ENCODE assay signal across 26 mouse cellular contexts in genomic region chr3:146967834-146968233, GRCm38 (mm10).
DNase-seq lines count a peak whose midpoint lies in the region; ATAC-seq and TF ChIP-seq lines count a peak whose summit lies in the region.
"Had no signal": no experiment of that assay in that cellular context is flagged by ENCODE, and none has a peak within 500 bp of the region (broad histone marks: within the 10 kb centered on the region; RNA-seq: fewer than 3 reads in every experiment).

No protein-coding gene starts in this region.

- no peak for TF ChIP-seq POLR2A in CH12.LX (IDR thresholded peaks at IDR 0.05; ENCODE audit: low read depth, low read length)

- DNase-seq in embryo, embryonic 10.5 days (ENCODE audit: low spot score) = peak; percentile 15
- DNase-seq in embryo, embryonic 10 days (ENCODE audit: low spot score) = no peak
- peak; percentile 31 for DNase-seq in hindbrain, postnatal 0 days (ENCODE audit: low spot score)
- peak; percentile 48 for DNase-seq in CH12.LX (ENCODE audit: extremely low read depth)
- peak; percentile 24 for DNase-seq in retina, postnatal 1 day
- no peak for DNase-seq in T-cell, adult 2 months (ENCODE audit: low spot score)
- DNase-seq: adrenal gland, postnatal 14 days; B cell, adult 2 months; cerebellum, adult 18-20 months; cerebellum, adult 9-11 months; cerebellum, postnatal 36 days; gastrocnemius, adult 2 months; gastrocnemius, postnatal 25 days; heart, adult 11 months; heart, postnatal 10 days; heart, postnatal 4 days had no signal

- dilution Hi-C loops in CH12.LX (cut with MboI; ENCODE audit: extremely low pct_ligation_motif_present, extremely low pct_unique_long_range_greater_than_20kb, low sequenced_read_pairs) = no loop called here

- no peak overlapping the region for H3K27ac ChIP-seq in hindbrain, postnatal 0 days
- H3K27ac ChIP-seq in hindbrain, embryonic 13.5 days = no peak overlapping the region
- H3K27ac ChIP-seq in CH12.LX (ENCODE audit: insufficient read depth, low read depth) = no peak overlapping the region
- H3K27ac ChIP-seq: embryonic facial prominence, embryonic 15.5 days; forebrain, embryonic 10.5 days; gastrocnemius, adult 2 months; hindbrain, embryonic 14.5 days had no signal

- H3K27me3 ChIP-seq in hindbrain, postnatal 0 days (ENCODE audit: insufficient read depth, low read length) = no peaks in the 10 kb centered on the region
- no peaks in the 10 kb centered on the region for H3K27me3 ChIP-seq in hindbrain, embryonic 13.5 days
- no peaks in the 10 kb centered on the region for H3K27me3 ChIP-seq in CH12.LX (replicated peaks)
- H3K27me3 ChIP-seq: embryonic facial prominence, embryonic 15.5 days had no signal

- H3K4me1 ChIP-seq in hindbrain, postnatal 0 days (ENCODE audit: insufficient read depth, low read length) = no peaks in the 10 kb centered on the region
- H3K4me1 ChIP-seq in hindbrain, embryonic 13.5 days (replicated peaks) = 0 out of 2 replicates have a peak, but pooled peaks cover 5% of the 10 kb centered on the region
- H3K4me1 ChIP-seq in CH12.LX (ENCODE audit: control insufficient read depth in 1 of 2, insufficient read depth in 2 of 2) = peaks cover 2 to 14% of the 10 kb centered on the region in 2 experiments; a peak in 3 of 4 replicates
- H3K4me1 ChIP-seq: embryonic facial prominence, embryonic 15.5 days; forebrain, embryonic 10.5 days had no signal

- no peak overlapping the region for H3K4me2 ChIP-seq in hindbrain, postnatal 0 days (ENCODE audit: low read depth, low read length)
- H3K4me2 ChIP-seq in hindbrain, embryonic 13.5 days = no peak overlapping the region
- H3K4me2 ChIP-seq in CH12.LX (ENCODE audit: insufficient read depth, low read depth, poor library complexity, severe bottlenecking) = no peak overlapping the region
- H3K4me2 ChIP-seq: embryonic facial prominence, embryonic 15.5 days; hindbrain, embryonic 14.5 days had no signal

- no peaks in the 10 kb centered on the region for H3K36me3 ChIP-seq in hindbrain, postnatal 0 days (ENCODE audit: insufficient read depth, low read length)
- peaks cover 21% of the 10 kb centered on the region for H3K36me3 ChIP-seq in hindbrain, embryonic 13.5 days
- H3K36me3 ChIP-seq in CH12.LX (replicated peaks in 1 of 2; ENCODE audit: control insufficient read depth in 1 of 2, insufficient read depth in 1 of 2, low read length in 1 of 2) = no peaks in the 10 kb centered on the region
- H3K36me3 ChIP-seq: embryonic facial prominence, embryonic 15.5 days; forebrain, embryonic 10.5 days had no signal

- TF ChIP-seq EP300 in CH12.LX (IDR thresholded peaks at IDR 0.05; ENCODE audit: low read length) = no peak

- 37% methylated on average over 4 of the region's 4 CpGs for WGBS in hindbrain, postnatal 0 days
- 48% methylated on average over 4 of the region's 4 CpGs for WGBS in hindbrain, embryonic 13.5 days

- no peak overlapping the region for H3K4me3 ChIP-seq in hindbrain, postnatal 0 days (ENCODE audit: low read length)
- H3K4me3 ChIP-seq in hindbrain, embryonic 13.5 days = no peak overlapping the region
- H3K4me3 ChIP-seq in CH12.LX (replicated peaks in 1 of 3; ENCODE audit: low read depth in 2 of 3, low read length in 2 of 3, poor library complexity in 1 of 3) = no peak overlapping the region
- H3K4me3 ChIP-seq: embryonic facial prominence, embryonic 15.5 days; erythroblast, embryonic 14.5 days; forebrain, embryonic 10.5 days; gastrocnemius, adult 2 months had no signal

- in situ Hi-C loops in CH12.LX (cut with MboI; ENCODE audit: low pct_ligation_motif_present, low pct_unique_long_range_greater_than_20kb, low sequenced_read_pairs) = no loop called here

- ATAC-seq in hindbrain, postnatal 0 days = no peak
- no peak for ATAC-seq in hindbrain, embryonic 13.5 days (ENCODE audit: low FRiP score)
- ATAC-seq: activated CD4-positive, CD25-positive, alpha-beta regulatory T cell, adult 4 months; CD4-positive, CD25-positive, alpha-beta regulatory T cell, adult 4 months; forebrain, embryonic 14.5 days; inflammation-experienced regulatory T-cells, adult 6 months; intestine, postnatal 0 days had no signal

- H3K79me2 ChIP-seq in CH12.LX (replicated peaks; ENCODE audit: control insufficient read depth, extremely low read depth, insufficient read depth, poor library complexity, severe bottlenecking) = no peaks in the 10 kb centered on the region

- TF ChIP-seq RAD21 in CH12.LX (IDR thresholded peaks at IDR 0.05; ENCODE audit: low read depth, low read length) = no peak

- TF ChIP-seq CTCF in hindbrain, postnatal 0 days (IDR thresholded peaks at IDR 0.05; ENCODE audit: low read depth) = no peak
- TF ChIP-seq CTCF in CH12.LX (conservative IDR thresholded peaks at IDR 0.05 in 1 of 2, IDR thresholded peaks at IDR 0.05 in 1 of 2; ENCODE audit: low read depth in 2 of 2, low read length in 2 of 2) = no peak

- H3K9ac ChIP-seq in hindbrain, postnatal 0 days (replicated peaks; ENCODE audit: low read length) = no peak overlapping the region
- H3K9ac ChIP-seq in hindbrain, embryonic 13.5 days = no peak overlapping the region
- H3K9ac ChIP-seq in CH12.LX (ENCODE audit: insufficient read depth, low read depth) = no peak overlapping the region
- H3K9ac ChIP-seq: embryonic facial prominence, embryonic 15.5 days; hindbrain, embryonic 14.5 days had no signal

- H3K9me3 ChIP-seq in hindbrain, postnatal 0 days (ENCODE audit: low read length) = no peaks in the 10 kb centered on the region
- no peaks in the 10 kb centered on the region for H3K9me3 ChIP-seq in hindbrain, embryonic 13.5 days
- no peaks in the 10 kb centered on the region for H3K9me3 ChIP-seq in CH12.LX (replicated peaks; ENCODE audit: low read length)
- H3K9me3 ChIP-seq: embryonic facial prominence, embryonic 15.5 days; forebrain, embryonic 10.5 days had no signal

TF ChIP-seq in CH12.LX, 34 proteins besides CTCF, POLR2A, EP300 and RAD21:
- TF ChIP-seq PAX5 (IDR thresholded peaks at IDR 0.05; ENCODE audit: low read length) (no peak), JUN (IDR thresholded peaks at IDR 0.05; ENCODE audit: insufficient read depth, low read depth, low read length) (no peak), UBTF (IDR thresholded peaks at IDR 0.05; ENCODE audit: low read depth, low read length) (no peak), RCOR1 (conservative IDR thresholded peaks at IDR 0.05; ENCODE audit: low read depth, low read length) (no peak), TCF12 (IDR thresholded peaks at IDR 0.05; ENCODE audit: low read depth, low read length) (no peak), USF1 (IDR thresholded peaks at IDR 0.05; ENCODE audit: low read depth, low read length) (no peak), MXI1 (IDR thresholded peaks at IDR 0.05; ENCODE audit: low read depth, low read length) (no peak), MAX (IDR thresholded peaks at IDR 0.05; ENCODE audit: low read length) (no peak), ZMIZ1 (IDR thresholded peaks at IDR 0.05; ENCODE audit: low read depth, low read length) (no peak), NELFE (IDR thresholded peaks at IDR 0.05; ENCODE audit: low read depth, low read length) (no peak), TBP (conservative IDR thresholded peaks at IDR 0.05; ENCODE audit: low read depth, low read length) (no peak), ZNF384 (IDR thresholded peaks at IDR 0.05; ENCODE audit: low read depth, low read length) (0 out of 2 replicates have a peak, but pooled peaks have one; percentile 50), CHD2 (IDR thresholded peaks at IDR 0.05; ENCODE audit: low read length) (no peak), POLR2AphosphoS2 (IDR thresholded peaks at IDR 0.05; ENCODE audit: low read depth, low read length) (no peak), MAFK (IDR thresholded peaks at IDR 0.05; ENCODE audit: insufficient replicate concordance, low read length) (no peak), E2F4 (IDR thresholded peaks at IDR 0.05; ENCODE audit: insufficient replicate concordance, low read depth, low read length) (no peak), IRF4 (IDR thresholded peaks at IDR 0.05; ENCODE audit: low read depth, low read length) (peak; percentile 81), CHD1 (IDR thresholded peaks at IDR 0.05; ENCODE audit: low read depth, low read length) (no peak), HCFC1 (IDR thresholded peaks at IDR 0.05; ENCODE audit: low read depth, low read length) (no peak), BHLHE40 (IDR thresholded peaks at IDR 0.05; ENCODE audit: low read depth, low read length) (peak; percentile 10; the same call in 1 of the 2 replicates), USF2 (conservative IDR thresholded peaks at IDR 0.05; ENCODE audit: low read depth, low read length) (no peak), GABPA (IDR thresholded peaks at IDR 0.05; ENCODE audit: insufficient replicate concordance, low read depth, low read length) (no peak), ELF1 (IDR thresholded peaks at IDR 0.05; ENCODE audit: low read depth, low read length) (no peak), ZC3H11A (IDR thresholded peaks at IDR 0.05; ENCODE audit: low read depth, low read length) (no peak), MYC (IDR thresholded peaks at IDR 0.05; ENCODE audit: low read depth, low read length) (no peak), KAT2A (IDR thresholded peaks at IDR 0.05; ENCODE audit: insufficient replicate concordance, low read length) (no peak), ZKSCAN1 (IDR thresholded peaks at IDR 0.05; ENCODE audit: borderline replicate concordance, low read depth, low read length) (no peak), ETS1 (conservative IDR thresholded peaks at IDR 0.05; ENCODE audit: low read depth, low read length) (0 out of 2 replicates have a peak, but pooled peaks have one; percentile 13), MEF2A (IDR thresholded peaks at IDR 0.05; ENCODE audit: borderline replicate concordance, low read depth, low read length) (peak; percentile 18; the same call in 1 of the 2 replicates)

Comparison
In these comparisons a context has a peak if more than half of its experiments do, and no peak if none do; other contexts are left out.
1. DNase-seq: peak in embryo, embryonic 10.5 days (single experiment), hindbrain, postnatal 0 days (single experiment), CH12.LX (single experiment) and retina, postnatal 1 day (single experiment); none in embryo, embryonic 10 days (single experiment) and T-cell, adult 2 months (single experiment).